Mouse (Mus musculus) c-Kit-positive CD71-positive TER-119-negative erythroid progenitor cells, embryonic 14.5 days (primary cell): ENCODE measurements around the gene Ccr2.
"Not testable (repeated sequence)": the region's sequence is repeated elsewhere in the genome, so short reads cannot be mapped to it uniquely, and the experiment has no call there.

Experiments used
- DNase-seq: peaks from one replicate; pipeline ENCODE4 v3.0.0-alpha.2; 2013; ENCODE audit warnings: low read depth

The Ccr2 gene

GRCm38 (mm10) chr9:124118489-124118888, 16.7 kb downstream of the Ccr2 start:
- peak; percentile 40 for DNase-seq

- no peak for DNase-seq
Observed at GRCm38 (mm10) chr9:124121387-124122184, 19.8 kb downstream of the Ccr2 start, which contains the start of gene Ccr5. Ccr5 (plus strand) TSS chr9:124121543.

DNA sequence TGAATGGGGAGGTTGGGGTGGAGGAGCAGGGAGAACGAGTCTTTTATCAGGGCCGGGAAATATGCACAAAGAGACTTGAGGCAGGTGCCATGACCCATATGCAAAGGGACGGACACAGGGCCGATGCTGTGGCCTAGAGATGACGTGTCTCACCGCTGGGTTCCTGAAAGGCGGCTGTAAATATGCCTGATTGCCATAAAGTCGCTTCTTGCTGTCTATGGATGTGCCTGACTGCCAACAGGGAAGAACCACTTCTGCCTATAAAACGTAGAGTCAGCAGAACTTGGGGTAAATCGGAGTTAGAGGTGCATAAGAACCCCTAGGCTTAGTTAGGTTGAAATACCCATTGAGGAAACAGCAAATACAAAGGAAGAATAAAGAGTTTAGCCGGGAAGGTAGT, 23.8 kb downstream of the Ccr2 start:
- no peak for DNase-seq

- no peak for DNase-seq
Observed at GRCm38 (mm10) chr9:124126373-124126772, 24.6 kb downstream of the Ccr2 start.

DNA sequence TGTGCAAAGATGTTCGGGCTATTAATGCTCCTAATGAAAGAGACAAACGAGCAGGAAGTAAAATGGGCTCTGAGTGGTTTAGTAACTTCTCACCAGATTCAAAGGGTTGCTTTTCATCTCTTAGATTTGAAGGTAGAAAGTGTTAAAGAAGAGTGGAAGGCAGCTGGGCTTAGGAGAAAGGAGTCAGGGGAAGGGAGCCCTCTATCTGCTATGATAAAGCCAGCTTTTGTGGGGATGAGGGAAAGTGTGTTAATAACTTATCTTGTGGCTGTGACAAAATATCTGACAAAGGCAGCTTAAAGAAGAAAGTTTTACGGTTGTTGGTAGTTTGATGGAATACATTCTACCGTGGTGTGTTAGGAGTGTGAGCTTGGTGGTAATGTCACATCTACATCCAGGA, 25.7 kb downstream of the Ccr2 start:
- DNase-seq: no peak

DNA sequence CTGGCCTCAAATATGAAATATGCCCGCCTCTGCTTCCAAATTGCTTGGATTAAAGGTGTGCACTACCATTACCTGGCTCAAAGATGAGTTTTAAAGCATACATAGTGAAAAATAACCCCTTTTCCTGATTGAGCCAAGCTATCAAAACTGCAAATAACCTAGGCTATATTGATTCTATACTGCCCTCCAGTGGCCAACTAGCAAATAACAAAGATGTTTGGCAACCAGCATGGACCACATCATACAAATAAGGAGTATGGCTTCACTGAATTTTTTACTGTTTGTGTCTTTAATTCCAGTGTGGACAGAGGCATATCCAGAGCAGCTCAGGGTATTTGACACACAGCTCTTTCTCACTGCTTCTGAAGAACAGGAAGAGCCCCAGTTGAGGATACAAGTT, 26.6 kb downstream of the Ccr2 start:
- DNase-seq: peak; percentile 56

GRCm38 (mm10) chr9:124132899-124133298, 31.1 kb downstream of the Ccr2 start:
- not testable (repeated sequence) for DNase-seq

DNA sequence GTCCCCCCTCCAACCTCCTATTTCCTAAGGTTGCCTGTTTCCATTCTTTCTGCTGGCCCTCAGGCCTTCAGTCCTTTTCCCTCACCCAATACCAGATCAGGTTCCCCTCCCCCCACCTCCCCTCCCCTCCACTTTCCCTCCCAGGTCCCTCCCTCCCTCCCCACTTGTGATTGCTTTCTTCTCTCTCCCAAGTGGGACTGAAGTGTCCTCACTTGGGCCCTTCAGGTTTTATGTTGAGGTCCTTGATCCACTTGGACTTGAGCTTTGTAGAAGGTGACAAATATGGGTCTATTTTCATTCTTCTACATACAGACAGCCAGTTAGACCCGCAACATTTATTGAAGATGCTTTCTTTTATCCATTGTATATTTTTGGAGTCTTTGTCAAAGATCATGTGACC, 33.2 kb downstream of the Ccr2 start:
- DNase-seq: not testable (repeated sequence)

GRCm38 (mm10) chr9:124137619-124138018, 35.9 kb downstream of the Ccr2 start:
- no peak for DNase-seq

DNA sequence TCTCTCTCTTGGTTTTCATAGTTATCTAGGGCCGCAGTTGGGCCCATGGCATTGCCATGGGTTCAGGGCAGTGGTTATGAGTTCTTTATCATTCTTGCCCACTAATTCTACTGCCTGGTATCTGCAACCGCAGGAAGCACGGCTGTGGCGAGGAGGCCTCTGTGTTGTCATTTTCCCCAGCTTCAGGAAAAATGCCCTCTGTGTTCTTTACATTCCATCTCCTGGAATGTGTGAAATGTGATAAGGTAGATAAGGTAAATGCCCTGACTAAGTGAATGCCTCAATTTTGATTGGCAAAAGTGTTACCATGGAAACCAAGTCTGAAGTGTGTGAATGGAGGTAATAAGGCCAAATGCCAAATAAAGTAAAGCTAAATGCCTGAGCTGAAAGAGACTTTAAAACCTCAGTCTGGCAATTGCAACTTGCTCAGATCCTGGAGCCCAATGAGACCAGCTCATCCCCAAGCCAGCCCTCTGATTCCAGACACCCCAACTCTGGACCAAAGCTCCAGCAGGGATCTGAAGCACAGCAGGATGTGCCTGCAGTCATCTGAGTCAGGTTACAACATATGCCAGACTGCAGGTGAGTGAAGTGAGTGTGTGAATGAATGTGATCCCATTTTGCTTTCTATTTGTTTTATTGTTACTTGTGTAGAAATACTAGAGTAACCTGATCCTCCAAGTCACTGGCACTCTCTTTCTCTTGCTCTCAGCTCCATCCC, 36.5 kb downstream of the Ccr2 start:
- DNase-seq: peak; percentile 81

GRCm38 (mm10) chr9:124143678-124144077, 41.9 kb downstream of the Ccr2 start:
- DNase-seq: no peak

DNA sequence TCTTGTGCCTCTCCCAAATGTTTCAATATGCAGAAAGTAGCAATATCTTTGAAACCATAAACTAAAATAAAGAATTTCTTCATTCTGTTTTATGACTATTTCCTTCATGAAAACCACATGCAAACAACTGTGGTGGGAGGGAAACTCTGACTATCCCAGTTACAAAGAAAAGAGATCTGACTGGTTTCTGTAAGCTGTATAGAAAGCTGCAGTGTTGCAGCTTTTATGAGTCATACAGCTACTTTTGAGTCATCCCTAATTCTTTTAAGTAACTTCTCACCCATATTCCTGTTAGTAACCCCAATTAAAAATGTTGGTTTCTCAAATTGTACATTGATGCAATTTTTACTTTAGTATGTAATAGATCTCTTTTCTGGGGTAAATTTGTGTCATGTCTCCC, 44.6 kb downstream of the Ccr2 start:
- DNase-seq: no peak
